Mouse (Mus musculus) MEL (cell line): ENCODE data around the gene Efna5. TPM values are rescaled to one million over a fixed set of nuclear protein-coding genes. Genes with fewer than 3 reads are reported as not detected.

Experiments
- DNase-seq: peaks from one replicate; pipeline ENCODE4 v3.0.0; 2011; ENCODE audit warnings: low read depth, low spot score
- H3K27ac ChIP-seq: 2 replicates; pipeline ENCODE4 v1.5.1; 2012; ENCODE audit warnings: low read depth, mild to moderate bottlenecking, control low read depth, low read length, moderate library complexity; ENCODE audit not compliant: control insufficient read depth
- H3K27me3 ChIP-seq, 2 experiments: fragments of 150-350 bp in 1 of 2; sonication (generic) in 1 of 2; 2 replicates each; pipeline ENCODE4 v1.6.1; 2012; ENCODE audit warnings: low read length in 2 of 2, mild to moderate bottlenecking in 2 of 2, improper control_type of control experiment in 1 of 2, moderate library complexity in 1 of 2; ENCODE audit not compliant: insufficient read depth in 2 of 2, control insufficient read depth in 1 of 2
- H3K36me3 ChIP-seq, 2 experiments: 2 replicates each; pipeline ENCODE4 v1.6.1; 2012 to 2014; ENCODE audit warnings: low read length in 2 of 2, improper control_type of control experiment in 1 of 2, inconsistent platforms in 1 of 2, mild to moderate bottlenecking in 1 of 2; ENCODE audit not compliant: insufficient read depth in 2 of 2, control insufficient read depth in 1 of 2
- H3K4me1 ChIP-seq, 2 experiments: fragments of 150-350 bp in 1 of 2; sonication (generic) in 1 of 2; 2 replicates each; pipeline ENCODE4 v1.6.1; 2012; ENCODE audit warnings: low read length in 2 of 2, improper control_type of control experiment in 1 of 2, mild to moderate bottlenecking in 1 of 2; ENCODE audit not compliant: insufficient read depth in 2 of 2, control insufficient read depth in 1 of 2
- H3K4me3 ChIP-seq, 2 experiments: fragments of 150-350 bp in 1 of 2; sonication (generic) in 1 of 2; 2 replicates each; pipeline ENCODE4 v1.5.1; 2012; ENCODE audit warnings: low read depth in 2 of 2, low read length in 2 of 2, mild to moderate bottlenecking in 2 of 2, moderate library complexity in 2 of 2, control low read depth in 1 of 2, improper control_type of control experiment in 1 of 2; ENCODE audit not compliant: control insufficient read depth in 1 of 2, insufficient read depth in 1 of 2
- H3K79me2 ChIP-seq: 2 replicates; pipeline ENCODE4 v1.6.1; 2012; ENCODE audit warnings: mild to moderate bottlenecking, low read length, moderate library complexity; ENCODE audit not compliant: control insufficient read depth, poor library complexity, insufficient read depth
- H3K9ac ChIP-seq: 2 replicates; pipeline ENCODE4 v1.6.1; 2012; ENCODE audit warnings: low read depth, mild to moderate bottlenecking, control low read depth, low read length, moderate library complexity; ENCODE audit not compliant: control insufficient read depth, poor library complexity, severe bottlenecking
- H3K9me3 ChIP-seq: fragments of 150-350 bp; sonication (generic); replicated peaks from 2 replicates; pipeline ENCODE4 v1.6.1; 2012; ENCODE audit warnings: mild to moderate bottlenecking, low read length, improper control_type of control experiment, moderate library complexity; ENCODE audit not compliant: insufficient read depth
- BHLHE40 ChIP-seq: IDR thresholded peaks from 2 replicates; pipeline ENCODE4 v1.6.1; 2012; ENCODE audit warnings: low read depth, mild to moderate bottlenecking, inconsistent platforms, low read length, improper control_type of control experiment, borderline replicate concordance
- ELF1 ChIP-seq: IDR thresholded peaks from 2 replicates; pipeline ENCODE4 v1.6.1; 2014; ENCODE audit warnings: low read depth, mild to moderate bottlenecking, inconsistent platforms, low read length, improper control_type of control experiment, moderate library complexity
- HCFC1 ChIP-seq: IDR thresholded peaks from 2 replicates; pipeline ENCODE4 v1.6.1; 2012; ENCODE audit warnings: low read depth, mild to moderate bottlenecking, inconsistent platforms, low read length, improper control_type of control experiment, moderate library complexity
- KAT2A ChIP-seq: conservative IDR thresholded peaks from 2 replicates; pipeline ENCODE4 v1.6.1; 2012; ENCODE audit warnings: low read depth, low read length, improper control_type of control experiment, inconsistent platforms
- MEF2A ChIP-seq: IDR thresholded peaks from 2 replicates; pipeline ENCODE4 v1.6.1; 2014; ENCODE audit warnings: low read depth, mild to moderate bottlenecking, inconsistent platforms, low read length, improper control_type of control experiment; ENCODE audit not compliant: poor library complexity, insufficient replicate concordance, severe bottlenecking; ENCODE audit errors: extremely low read depth
- MXI1 ChIP-seq: IDR thresholded peaks from 2 replicates; pipeline ENCODE4 v1.6.1; 2011; ENCODE audit warnings: mild to moderate bottlenecking, low read depth, low read length, improper control_type of control experiment
- NELFE ChIP-seq: IDR thresholded peaks from 2 replicates; pipeline ENCODE4 v1.6.1; 2011; ENCODE audit warnings: low read depth, low read length, improper control_type of control experiment
- NRF1 ChIP-seq: IDR thresholded peaks from 2 replicates; pipeline ENCODE4 v1.6.1; 2014; ENCODE audit warnings: low read depth, mild to moderate bottlenecking, inconsistent platforms, low read length, improper control_type of control experiment, moderate library complexity; ENCODE audit not compliant: poor library complexity, insufficient read depth, severe bottlenecking
- POLR2AphosphoS5 ChIP-seq: IDR thresholded peaks from 2 replicates; pipeline ENCODE4 v1.6.1; 2012; ENCODE audit warnings: low read depth, borderline replicate concordance, mild to moderate bottlenecking, inconsistent platforms, low read length, moderate library complexity, mixed read lengths
- RAD21 ChIP-seq: IDR thresholded peaks from 2 replicates; pipeline ENCODE4 v1.6.1; 2011; ENCODE audit warnings: mild to moderate bottlenecking, low read depth, low read length, improper control_type of control experiment
- TAL1 ChIP-seq: IDR thresholded peaks from 2 replicates; pipeline ENCODE4 v1.6.1; 2012; ENCODE audit warnings: mild to moderate bottlenecking, inconsistent platforms, low read length, moderate library complexity, mixed read lengths
- USF2 ChIP-seq, 2 experiments: IDR thresholded peaks; 2 replicates each; pipeline ENCODE4 v1.6.1; 2011 to 2012; ENCODE audit warnings: improper control_type of control experiment in 2 of 2, low read length in 2 of 2, borderline replicate concordance in 1 of 2, inconsistent platforms in 1 of 2, low read depth in 1 of 2, mild to moderate bottlenecking in 1 of 2; ENCODE audit not compliant: insufficient read depth in 1 of 2
- ZC3H11A ChIP-seq: IDR thresholded peaks from 2 replicates; pipeline ENCODE4 v1.6.1; 2012; ENCODE audit warnings: low read depth, mild to moderate bottlenecking, inconsistent platforms, low read length, improper control_type of control experiment
- ZNF384 ChIP-seq: IDR thresholded peaks from 2 replicates; pipeline ENCODE4 v1.6.1; 2012; ENCODE audit warnings: low read depth, mild to moderate bottlenecking, inconsistent platforms, low read length, improper control_type of control experiment
- polyA plus RNA-seq, 2 experiments: library from polyadenylated mRNA; stranded (reverse) in 1 of 2; unstranded in 1 of 2; fragments of >175 nt in 1 of 2; fragments of >200 nt in 1 of 2; gene quantifications; 2 replicates each; pipeline versions ENCODE4 v1.2.1 to v1.2.4; 2012; ENCODE audit warnings: low replicate concordance in 2 of 2, low read depth in 1 of 2; ENCODE audit not compliant: insufficient read length in 2 of 2, insufficient read depth in 1 of 2, missing spikeins in 1 of 2
- total RNA-seq: library from RNA; depleted of rRNA; stranded (reverse); fragments of 300-350 nt; gene quantifications from 2 replicates; pipeline ENCODE4 v1.2.3, GENCODE M21; 2012

The Efna5 gene
- total and polyA plus RNA-seq, 3 experiments, result not detected

- Histone ChIP-seq H3K9me3 (no peaks in the 10 kb centered on the region), H3K4me1 (no peaks in the 10 kb centered on the region), H3K79me2 (no peaks in the 10 kb centered on the region), H3K27me3 (no peaks in the 10 kb centered on the region), H3K9ac (no peak overlapping the region), H3K27ac (no peak overlapping the region), H3K4me3 (no peak overlapping the region), H3K36me3 (no peaks in the 10 kb centered on the region)
- TF ChIP-seq HCFC1 (no peak), MEF2A (no peak), BHLHE40 (no peak), USF2 (IDR thresholded peaks at IDR 0.05; ENCODE audit: borderline replicate concordance in 1 of 2, insufficient read depth in 1 of 2, low read depth in 1 of 2, low read length in 2 of 2) (no peak), ELF1 (no peak)
- no peak for DNase-seq
These were observed 289.3 kb downstream of the Efna5 start for GRCm38 (mm10) chr17:62591581-62592435.

DNA sequence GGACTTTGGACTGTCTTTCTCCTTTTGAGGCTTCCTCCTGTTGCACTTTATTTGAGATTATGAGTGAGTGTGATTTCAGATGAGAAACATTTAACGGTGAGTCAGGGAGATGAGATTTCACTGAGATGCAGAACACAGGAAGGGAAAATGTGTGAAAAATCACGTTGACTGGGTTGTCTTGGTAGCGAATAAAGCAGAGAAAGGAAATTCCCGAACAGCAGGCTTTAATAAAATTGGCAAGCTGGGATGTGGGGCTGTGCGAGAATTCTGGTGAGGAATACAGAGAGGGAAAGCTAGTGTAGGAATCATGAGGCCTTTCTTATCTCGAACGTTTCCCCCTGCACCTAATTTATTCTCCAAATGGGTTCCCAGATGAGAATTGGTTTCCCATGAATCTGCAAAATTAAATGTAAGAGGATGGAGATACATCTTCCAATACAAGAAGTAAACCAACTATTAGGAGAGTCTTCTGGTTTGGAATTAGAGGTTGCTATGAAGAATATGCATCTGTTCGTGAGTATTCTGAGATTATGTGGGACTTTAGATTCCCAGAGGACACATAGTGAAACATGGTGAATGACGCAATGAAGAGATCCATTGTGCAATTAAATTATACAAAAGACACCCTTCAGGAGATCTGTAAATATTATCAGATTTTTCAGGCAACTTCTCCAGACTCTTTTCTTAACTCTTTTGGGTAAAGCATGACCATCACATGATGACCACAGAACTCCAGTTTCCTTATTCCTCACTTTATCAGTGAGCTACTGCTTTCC is 290.2 kb downstream of the Efna5 start:
- H3K9ac ChIP-seq, result no peak overlapping the region
- no peaks in the 10 kb centered on the region for H3K36me3 ChIP-seq
- DNase-seq, result no peak
- no peaks in the 10 kb centered on the region for H3K9me3 ChIP-seq
- no peak overlapping the region for H3K4me3 ChIP-seq
- no peaks in the 10 kb centered on the region for H3K27me3 ChIP-seq
- H3K27ac ChIP-seq, result no peak overlapping the region
- H3K4me1 ChIP-seq, result no peaks in the 10 kb centered on the region
- H3K79me2 ChIP-seq, result no peaks in the 10 kb centered on the region
- TF ChIP-seq USF2 (IDR thresholded peaks at IDR 0.05; ENCODE audit: borderline replicate concordance in 1 of 2, insufficient read depth in 1 of 2, low read depth in 1 of 2, low read length in 2 of 2) (no peak), HCFC1 (no peak), TAL1 (no peak)

- H3K36me3 ChIP-seq, result no peaks in the 10 kb centered on the region
- DNase-seq, result no peak
- no peak overlapping the region for H3K27ac ChIP-seq
- no peaks in the 10 kb centered on the region for H3K9me3 ChIP-seq
- H3K4me1 ChIP-seq, result no peaks in the 10 kb centered on the region
- no peak for TF ChIP-seq MEF2A
- no peak for TF ChIP-seq BHLHE40
- no peak for TF ChIP-seq ZNF384
- no peak for TF ChIP-seq POLR2AphosphoS5
- no peak for TF ChIP-seq KAT2A
- no peak for TF ChIP-seq NELFE
- TF ChIP-seq MXI1, result no peak
- no peak for TF ChIP-seq ELF1
- no peak for TF ChIP-seq NRF1
- no peak for TF ChIP-seq ZC3H11A
- no peak for TF ChIP-seq RAD21
- H3K4me3 ChIP-seq, result no peak overlapping the region
- no peak overlapping the region for H3K9ac ChIP-seq
- no peaks in the 10 kb centered on the region for H3K27me3 ChIP-seq
- H3K79me2 ChIP-seq, result no peaks in the 10 kb centered on the region
These were observed 301.0 kb downstream of the Efna5 start for GRCm38 (mm10) chr17:62580127-62580526.
